Mouse (Mus musculus): ENCODE measurements around the gene Vmn2r18. TPM values are rescaled to one million over a fixed set of nuclear protein-coding genes. Genes with fewer than 3 reads are reported as not detected.
A peak's percentile ranks its signal among the peaks of the same experiment; 100 is the strongest.

Gene Vmn2r18
- total RNA-seq (2015; ENCODE audit: low replicate concordance) (not detected in 2 replicates), total RNA-seq (2017; ENCODE audit: low replicate concordance) (not detected in 2 replicates)

DNA sequence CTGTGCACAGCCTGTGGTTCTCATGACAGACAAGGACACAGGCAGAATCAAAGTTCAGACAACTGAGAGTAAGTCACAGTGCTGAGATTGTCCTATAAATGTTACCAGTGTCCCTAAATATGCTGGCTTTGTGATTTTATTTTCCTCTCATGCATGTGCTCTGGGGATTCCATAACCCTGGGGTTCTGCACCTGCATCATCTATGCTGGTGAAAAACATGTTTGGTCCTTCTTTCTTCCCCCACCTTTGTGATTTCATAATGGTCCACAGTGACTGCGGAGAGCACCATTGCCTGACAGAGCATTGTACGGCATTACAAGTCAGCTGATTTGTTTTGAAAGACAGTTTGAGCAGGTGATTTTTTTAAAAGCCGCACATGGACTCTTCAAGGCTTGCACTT, at the start of gene Vmn2r18:
Gene Vmn2r18 (minus strand): TSS at position 101 of the 400 bp plus-strand sequence.
- no peak for ATAC-seq (replicated peaks; ENCODE audit: low FRiP score, poor library complexity, severe bottlenecking)

DNA sequence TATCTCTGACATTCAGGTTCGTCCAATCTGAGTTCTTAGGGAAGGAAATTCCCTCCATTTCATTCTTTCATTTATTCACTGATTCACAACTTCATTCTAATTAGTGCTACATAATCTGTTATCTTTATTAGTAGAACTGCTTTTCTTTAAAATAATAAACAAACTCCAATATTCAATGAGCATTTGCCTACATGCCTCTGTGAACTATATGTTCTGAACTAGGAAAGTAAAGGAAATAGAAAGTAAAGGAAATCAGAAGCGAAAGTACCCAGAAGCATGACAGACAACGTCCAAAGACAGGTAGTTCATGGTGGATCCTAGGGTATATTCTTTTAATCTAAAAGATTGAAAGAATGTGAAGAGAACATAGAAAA, 45.6 kb upstream of the Vmn2r18 start:
- no peak for ATAC-seq (replicated peaks; ENCODE audit: low FRiP score, poor library complexity, severe bottlenecking)

DNA sequence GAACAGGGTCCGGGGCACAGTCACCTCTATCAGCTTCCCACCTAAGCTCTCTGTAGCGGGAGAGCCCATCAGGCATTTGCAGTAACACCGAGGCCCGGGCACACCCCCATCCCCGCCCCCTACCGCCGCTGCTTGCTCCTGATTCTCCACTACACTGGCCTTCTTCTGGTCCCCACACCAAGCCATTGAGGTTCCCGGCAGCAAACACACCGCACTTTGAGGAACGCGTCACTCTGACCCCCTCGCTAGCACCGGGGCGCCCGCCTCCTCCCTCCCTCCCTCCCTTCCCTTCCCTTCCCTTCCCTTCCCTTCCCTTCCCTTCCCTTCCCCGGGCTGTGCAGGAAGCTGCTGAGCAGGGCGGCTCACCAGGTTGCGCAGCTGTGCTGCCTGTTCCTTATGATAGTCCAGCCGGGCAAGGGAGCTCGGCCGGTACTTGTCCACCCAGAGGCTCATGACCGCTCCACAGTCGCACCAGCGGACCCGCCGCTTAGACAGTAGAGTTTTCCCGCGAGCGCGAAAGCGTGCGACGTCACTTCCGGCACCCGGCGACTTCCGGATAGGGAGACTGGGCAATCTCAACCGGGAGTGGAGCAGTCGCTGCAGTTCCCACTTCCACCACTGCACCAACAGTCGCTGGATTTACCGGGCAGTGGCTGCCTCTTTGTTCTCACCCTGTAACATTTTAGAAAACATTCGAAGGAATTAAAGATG, 45.0 kb upstream of the Vmn2r18 start, which contains the start of gene Rfc3:
Gene Rfc3 (minus strand): TSS at position 543 of the 711 bp plus-strand sequence.
- ATAC-seq (replicated peaks; ENCODE audit: low FRiP score, poor library complexity, severe bottlenecking), result peak; percentile 99

DNA sequence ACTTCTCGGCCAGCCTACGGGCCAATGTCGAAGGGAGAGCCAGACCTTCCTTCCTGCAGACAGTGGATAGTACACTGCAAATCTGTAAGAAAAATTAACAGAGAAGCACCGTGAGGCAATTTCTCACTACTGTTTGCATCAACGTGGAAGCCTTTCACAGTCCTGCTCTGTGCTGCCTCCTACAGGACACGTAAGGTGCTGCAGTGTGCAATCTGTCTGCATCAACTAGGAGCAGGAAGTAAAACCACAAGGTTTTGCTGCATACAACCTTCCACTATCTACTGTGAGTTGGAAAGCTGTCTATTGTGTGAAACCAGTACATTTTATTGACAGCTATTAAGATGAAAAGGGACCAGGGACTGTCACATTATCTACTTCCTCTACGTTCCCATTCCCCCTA, 39.0 kb upstream of the Vmn2r18 start:
- peak; percentile 76 for ATAC-seq (replicated peaks; ENCODE audit: low FRiP score, poor library complexity, severe bottlenecking)

DNA sequence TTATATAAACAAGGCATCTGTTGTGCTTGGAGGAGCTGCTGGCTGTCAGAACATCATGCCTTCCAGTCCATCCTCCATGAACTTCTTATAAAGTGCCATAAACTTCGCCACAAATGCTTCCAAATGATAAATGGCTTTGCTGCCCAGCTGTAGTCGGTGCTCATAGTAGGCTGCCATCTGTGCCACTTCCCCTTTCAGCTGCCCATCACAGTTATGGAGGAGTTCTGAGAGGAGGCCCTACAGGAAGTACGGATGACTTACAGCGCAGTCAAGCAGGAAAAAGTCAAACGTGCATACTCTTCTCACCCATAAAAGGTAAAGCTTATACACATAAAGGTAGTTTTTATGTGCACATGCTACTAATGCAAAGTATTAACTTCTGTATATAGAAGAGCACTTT, 37.0 kb upstream of the Vmn2r18 start:
- ATAC-seq (replicated peaks; ENCODE audit: low FRiP score, poor library complexity, severe bottlenecking), result no peak

DNA sequence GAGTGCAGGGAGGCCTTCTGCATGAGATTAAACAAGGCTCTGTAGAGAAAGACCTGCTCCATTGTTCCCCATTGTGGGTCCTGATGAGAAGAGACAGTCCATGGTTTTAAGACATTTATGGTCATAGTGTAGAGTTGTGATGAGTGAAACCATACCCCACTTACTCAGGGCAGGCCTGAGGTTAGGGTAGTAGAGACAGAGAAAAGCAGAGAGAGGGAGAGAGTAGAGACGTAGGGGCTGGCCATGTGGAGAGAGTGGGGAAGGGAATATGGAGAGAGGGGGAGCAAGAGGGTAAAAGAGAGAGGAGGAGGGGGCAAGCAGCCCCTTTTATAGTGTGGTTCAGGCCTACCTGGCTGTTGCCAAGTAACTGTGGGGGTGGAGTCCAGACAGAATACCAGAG, 36.3 kb upstream of the Vmn2r18 start:
- no peak for ATAC-seq (replicated peaks; ENCODE audit: low FRiP score, poor library complexity, severe bottlenecking)

DNA sequence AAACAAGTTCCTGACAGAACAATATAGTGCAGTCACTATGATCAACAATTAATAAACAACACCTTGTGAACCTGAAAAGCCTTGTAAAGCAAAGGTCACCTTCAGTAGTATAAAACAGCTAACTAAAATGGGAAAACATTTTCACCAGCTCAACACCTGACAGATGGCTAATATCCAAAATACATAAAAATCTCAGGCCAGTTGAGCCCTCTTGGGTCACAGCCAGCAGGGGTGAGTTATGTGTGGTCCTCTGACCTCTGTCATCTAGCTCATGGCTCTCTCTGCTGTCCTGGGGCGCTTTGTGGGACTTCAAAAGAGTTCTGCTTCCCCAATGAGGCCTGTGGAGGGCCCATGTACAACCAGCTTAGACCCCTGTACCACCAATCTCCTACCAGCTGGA, 4.1 kb downstream of the Vmn2r18 start:
- ATAC-seq (replicated peaks; ENCODE audit: low FRiP score, poor library complexity, severe bottlenecking), result no peak

Other genes starting within 250 kb of the Vmn2r18 start
- gene Gm42906, start 177.9 kb downstream of the Vmn2r18 start, total RNA-seq (2015; ENCODE audit: low replicate concordance), result not detected in 2 replicates
- gene Gm42906, start 177.9 kb downstream of the Vmn2r18 start, total RNA-seq (2017; ENCODE audit: low replicate concordance), result not detected in 2 replicates
- 11.3 and 35.9 TPM in 2 replicates for gene Rfc3, start 45.2 kb upstream of the Vmn2r18 start, total RNA-seq (2015; ENCODE audit: low replicate concordance)
- 19.4 and 19.6 TPM in 2 replicates for gene Rfc3, start 45.2 kb upstream of the Vmn2r18 start, total RNA-seq (2017; ENCODE audit: low replicate concordance)

Data from erythroblast, adult 5-6 weeks (primary cell).